Mouse (Mus musculus) lung, postnatal 10 days (tissue): Measurements from ENCODE around the gene Lypd5.
A peak's percentile ranks its signal among the peaks of the same experiment; 100 is the strongest.

Experiments
- DNase-seq: peaks from one replicate; pipeline ENCODE4 v3.0.0; 2021

The Lypd5 gene

DNA sequence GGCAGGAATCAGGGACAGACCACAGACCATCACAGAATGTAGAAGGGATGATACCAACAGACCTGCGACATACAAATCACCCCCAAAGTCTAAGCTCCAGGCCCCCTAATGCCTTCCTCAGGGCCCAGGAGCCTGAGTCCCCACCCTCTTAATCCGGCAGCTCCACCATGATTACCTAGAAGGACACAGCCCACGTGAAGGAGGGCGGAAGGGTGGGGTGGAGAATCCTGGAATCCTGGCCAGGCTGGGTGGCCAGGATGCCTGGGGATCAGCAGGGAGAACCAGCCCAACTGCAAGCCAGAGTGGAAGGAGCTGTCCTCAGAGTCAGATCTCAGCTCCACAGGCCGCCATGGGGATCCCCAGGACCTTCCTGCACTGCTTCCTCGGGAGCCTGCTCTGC, at the start of gene Lypd5:
TSS of gene Lypd5 (plus strand) at position 301 of the 400 bp plus-strand sequence.
- DNase-seq = no peak

DNA sequence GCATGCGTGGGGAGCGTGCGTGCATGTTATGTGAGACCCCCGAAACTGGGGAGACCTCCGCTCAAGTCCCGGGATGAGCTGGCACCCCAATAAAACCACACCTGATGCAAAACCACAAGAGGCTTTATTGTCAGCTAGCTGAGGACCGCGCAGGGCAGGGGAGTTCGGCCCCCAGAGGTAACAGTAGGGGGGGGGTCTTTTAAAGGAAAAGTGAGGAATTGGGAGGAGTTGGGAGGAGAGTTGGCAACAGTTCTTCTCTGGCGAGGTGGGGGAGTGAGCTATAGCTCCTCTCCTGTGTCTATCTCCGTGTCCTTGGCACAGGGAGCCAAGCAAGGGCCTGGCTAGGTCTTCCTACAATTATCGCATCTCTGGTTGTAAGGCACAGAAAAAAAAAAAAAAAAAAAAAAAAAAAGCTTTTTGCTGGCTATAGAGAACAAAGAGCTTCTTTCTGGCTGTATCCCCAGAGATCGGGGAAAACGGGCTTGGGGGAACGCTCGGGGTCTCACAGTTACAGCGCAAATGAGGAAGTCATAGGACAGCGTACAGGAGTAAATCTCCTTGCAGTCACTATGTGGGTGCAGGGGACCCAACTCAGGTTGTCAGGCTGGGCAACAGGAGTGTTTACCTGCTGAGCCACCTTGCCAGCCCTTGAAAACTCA, 49.0 kb upstream of the Lypd5 start:
- DNase-seq = peak; percentile 8

- DNase-seq = peak; percentile 44
These were observed 48.2 kb upstream of the Lypd5 start, which contains the start of gene Zfp61 for GRCm38 (mm10) chr7:24300771-24301282. TSS of gene Zfp61 (minus strand) at chr7:24301232.

GRCm38 (mm10) chr7:24315726-24316566, 33.0 kb upstream of the Lypd5 start:
- DNase-seq = no peak

GRCm38 (mm10) chr7:24316567-24317092, 32.4 kb upstream of the Lypd5 start, which contains the start of gene Zfp94:
TSS of gene Zfp94 (minus strand) at chr7:24316666.
- peak; percentile 96 for DNase-seq

- no peak for DNase-seq
These were observed 30.1 kb upstream of the Lypd5 start for GRCm38 (mm10) chr7:24318942-24319341.

GRCm38 (mm10) chr7:24322593-24322992, 26.4 kb upstream of the Lypd5 start:
- no peak for DNase-seq

DNA sequence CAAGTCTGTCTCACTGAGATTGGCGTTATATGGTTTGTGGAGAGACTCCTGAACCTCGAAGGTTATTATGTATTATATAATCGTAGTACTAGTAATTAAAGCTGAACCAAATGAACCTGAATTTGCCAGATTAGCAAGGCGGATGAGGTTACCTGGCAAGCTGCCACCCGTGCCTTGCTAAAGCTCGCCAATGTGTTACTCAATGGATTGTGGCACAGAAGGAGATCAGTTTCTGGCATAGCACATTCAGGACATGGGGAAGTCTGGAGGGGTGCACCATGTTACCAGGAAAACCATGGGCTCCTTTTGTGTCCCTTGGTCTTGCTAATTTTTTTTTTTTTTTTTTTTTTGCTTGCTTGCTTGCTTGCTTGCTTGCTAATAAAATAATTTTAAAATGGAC, 23.8 kb upstream of the Lypd5 start:
- DNase-seq = peak; percentile 15

- peak; percentile 17 for DNase-seq
These were observed 23.3 kb upstream of the Lypd5 start for GRCm38 (mm10) chr7:24325675-24326128.

- peak; percentile 15 for DNase-seq
These were observed 22.5 kb upstream of the Lypd5 start for GRCm38 (mm10) chr7:24326273-24327135.

DNA sequence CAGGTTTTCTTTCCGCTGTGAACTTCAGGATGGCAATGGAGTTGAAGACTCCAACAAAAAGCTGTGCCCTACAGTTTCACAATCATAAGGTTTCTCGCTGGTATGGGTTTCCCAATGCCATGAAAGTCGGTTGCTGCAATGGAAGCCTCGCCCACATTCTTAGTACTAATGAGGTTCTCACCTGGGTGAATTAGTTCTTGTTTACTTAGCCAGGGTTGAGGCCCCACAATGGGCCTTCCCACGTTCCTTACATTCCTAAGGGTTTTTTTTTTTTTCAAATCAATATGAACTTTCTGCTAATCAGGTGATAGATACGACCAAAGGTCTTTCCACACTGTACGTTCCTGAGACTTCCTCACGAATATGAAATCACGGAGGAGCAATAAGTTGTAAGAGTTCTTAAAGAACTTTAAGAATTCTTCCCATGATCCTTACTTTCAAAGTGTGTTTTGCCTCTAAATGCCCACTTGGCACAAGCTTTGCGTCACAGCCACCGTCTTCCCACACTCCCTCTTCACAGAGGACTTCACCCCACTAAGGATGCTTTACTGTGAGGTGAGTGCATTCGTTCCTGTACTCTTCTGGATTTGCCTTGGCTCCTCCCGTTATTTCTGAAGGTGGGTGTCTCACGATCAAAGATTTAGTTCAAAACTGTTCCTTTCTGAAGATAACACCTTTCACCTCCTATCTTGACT, 21.6 kb upstream of the Lypd5 start:
- peak; percentile 36 for DNase-seq

- peak; percentile 5 for DNase-seq
These were observed 15.6 kb upstream of the Lypd5 start, which contains the start of gene Tescl for GRCm38 (mm10) chr7:24333304-24333986. TSS of gene Tescl (minus strand) at chr7:24333936.

DNA sequence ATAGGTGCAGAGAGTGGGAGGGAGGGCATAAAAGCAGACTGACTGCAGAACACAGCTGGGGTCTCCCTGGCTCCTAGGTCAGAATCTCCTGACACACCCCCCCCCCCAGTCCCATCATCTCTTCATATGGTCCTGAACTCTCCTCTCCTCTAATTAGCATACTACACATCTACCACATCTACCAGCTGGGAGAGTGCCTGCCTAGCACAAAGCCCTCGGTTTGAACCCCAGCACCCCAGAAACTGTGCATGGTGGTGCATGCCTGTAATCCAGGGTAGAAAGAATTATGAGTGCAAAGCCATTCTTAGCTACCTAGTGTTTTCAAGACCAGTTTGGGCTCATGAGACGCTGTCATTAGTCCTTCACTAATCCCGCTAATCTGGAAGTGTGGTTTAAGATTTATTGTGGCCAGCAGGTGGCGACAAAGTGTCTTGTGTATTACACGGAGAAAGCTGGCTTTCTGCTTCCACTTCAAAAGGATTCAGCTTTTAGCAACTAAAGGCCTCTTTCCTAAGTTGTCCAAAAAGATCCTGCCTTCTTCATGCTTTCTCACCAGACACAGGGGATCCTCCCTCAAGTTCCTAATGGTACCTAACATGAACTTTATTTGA, 13.2 kb upstream of the Lypd5 start:
- DNase-seq = peak; percentile 81

GRCm38 (mm10) chr7:24338241-24338640, 10.8 kb upstream of the Lypd5 start:
- DNase-seq = no peak

- DNase-seq = no peak
These were observed 5.2 kb upstream of the Lypd5 start for GRCm38 (mm10) chr7:24343701-24344272.

DNA sequence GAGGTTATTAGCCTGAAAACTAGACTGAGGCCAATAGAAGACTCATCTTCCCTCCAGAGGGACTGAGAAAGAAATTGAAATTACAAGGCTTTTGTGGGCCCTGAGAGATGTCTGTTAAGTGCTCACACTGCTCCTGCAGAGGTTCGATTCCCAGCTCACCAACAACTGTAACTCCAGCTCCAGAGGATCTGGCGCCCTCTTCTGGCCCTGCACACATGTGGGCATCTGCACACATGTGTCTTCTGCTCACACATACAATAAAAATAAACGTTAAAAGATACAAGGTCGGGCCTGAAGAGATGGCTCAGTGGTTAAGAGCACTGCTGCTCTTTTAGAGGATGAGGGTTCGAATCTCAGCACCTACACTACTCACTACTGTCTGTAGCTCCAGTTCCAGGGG, 2.6 kb upstream of the Lypd5 start:
- DNase-seq = no peak

DNA sequence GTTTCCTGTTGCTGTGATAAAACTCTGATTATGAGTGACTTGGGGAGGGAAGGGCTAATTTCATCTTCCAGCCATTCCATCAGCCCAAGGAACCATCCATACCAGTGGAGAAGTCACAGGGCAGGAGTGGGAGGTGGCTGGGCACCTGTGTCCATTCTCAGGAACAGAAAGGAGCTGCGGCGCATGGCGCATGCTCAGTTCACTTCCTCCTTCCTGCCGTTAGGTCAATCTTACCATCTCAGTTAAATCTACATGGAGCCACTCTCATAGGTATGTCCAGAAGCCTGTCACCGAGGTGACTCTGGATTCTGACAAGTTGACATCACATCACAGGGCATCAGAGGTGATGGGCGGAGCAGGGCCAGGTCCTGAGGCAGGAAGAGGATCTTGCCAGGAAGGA, 6.7 kb downstream of the Lypd5 start:
- no peak for DNase-seq

DNA sequence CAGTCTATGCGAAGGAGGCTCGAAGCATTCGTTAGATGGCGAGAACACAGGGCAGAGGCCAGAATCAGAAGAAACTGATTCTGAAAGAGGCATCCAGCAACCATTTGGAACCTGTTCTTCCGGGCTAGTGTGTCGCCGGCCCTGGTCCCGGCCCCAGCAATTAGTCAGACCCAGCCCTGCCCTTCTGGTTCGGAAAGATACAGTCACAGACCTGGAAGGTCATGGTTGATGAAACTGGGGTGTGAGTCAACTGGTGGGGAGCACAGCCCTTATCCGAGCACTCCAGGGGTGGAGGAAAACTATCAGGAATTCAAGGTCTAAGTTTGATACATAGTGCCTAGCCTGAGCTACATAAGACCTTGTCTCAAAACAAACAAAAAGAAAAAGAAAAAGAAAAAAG, 7.1 kb downstream of the Lypd5 start:
- no peak for DNase-seq

DNA sequence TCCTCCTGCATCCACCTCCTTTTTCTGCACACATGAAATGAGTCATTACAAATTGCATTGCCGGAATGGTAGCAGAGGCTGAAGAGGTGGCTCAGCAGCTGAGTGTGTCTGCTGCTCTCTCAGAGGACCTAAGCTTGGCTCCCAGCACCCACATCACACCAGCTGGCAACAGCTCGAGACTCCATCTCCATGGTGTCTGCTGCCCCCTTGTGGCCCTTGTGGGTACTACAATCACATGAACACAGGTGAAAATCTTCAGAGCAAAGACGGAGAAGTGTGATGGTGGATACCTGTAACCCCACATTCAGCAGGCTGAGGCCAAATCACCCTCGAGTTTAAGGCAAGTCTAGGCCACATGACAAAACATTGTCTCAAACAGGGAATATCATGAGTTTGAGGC, 8.9 kb downstream of the Lypd5 start:
- DNase-seq = no peak

- peak; percentile 39 for DNase-seq
These were observed 10.3 kb downstream of the Lypd5 start for GRCm38 (mm10) chr7:24359269-24359668.
